Mouse (Mus musculus) cerebellum, adult 11 months (tissue): ENCODE results near the gene Foxn3.

ENCODE experiments used
- DNase-seq: peaks from one replicate; pipeline ENCODE4 v3.0.0; 2022

The Foxn3 gene

GRCm38 (mm10) chr12:99280291-99280690 lies 283.1 kb downstream of the Foxn3 start:
- no peak for DNase-seq

DNA sequence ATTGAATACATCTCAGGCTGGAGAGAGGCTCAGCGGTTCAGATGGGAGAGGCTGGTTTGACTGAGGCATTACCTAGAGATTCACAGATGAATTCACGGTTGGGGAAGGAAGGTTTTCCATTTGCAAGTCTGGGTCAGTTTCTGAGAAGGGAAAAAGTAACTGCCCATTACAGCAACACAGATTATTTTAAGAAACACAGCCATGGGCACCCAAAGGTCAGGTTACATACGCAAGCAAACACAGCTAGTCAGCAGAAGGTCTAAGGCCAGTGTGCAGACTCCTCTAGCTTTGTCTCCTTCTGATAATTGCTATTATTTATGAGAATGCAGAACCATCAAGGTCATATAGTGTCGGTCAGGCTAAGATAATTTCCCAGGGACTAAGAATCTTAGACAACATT lies 284.0 kb downstream of the Foxn3 start:
- no peak for DNase-seq

DNA sequence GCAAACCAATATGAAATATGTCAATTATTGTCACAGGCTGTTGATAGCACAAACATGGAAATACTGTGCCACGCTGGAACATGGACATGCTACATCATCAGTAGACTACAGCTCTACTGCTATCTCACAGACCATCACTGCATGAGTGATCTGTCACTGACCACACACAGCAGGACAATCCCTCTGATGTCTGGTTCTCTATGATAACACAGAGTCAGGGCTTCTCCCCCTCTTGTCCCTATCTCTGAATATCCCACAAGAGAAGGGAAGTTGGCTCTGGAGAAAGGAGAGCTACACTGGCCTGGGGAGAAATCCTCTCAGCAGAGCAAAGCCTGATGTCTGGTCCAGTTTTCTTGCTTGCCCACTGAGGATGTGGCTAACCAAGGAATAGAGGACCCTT lies 288.8 kb downstream of the Foxn3 start:
- DNase-seq = no peak

DNA sequence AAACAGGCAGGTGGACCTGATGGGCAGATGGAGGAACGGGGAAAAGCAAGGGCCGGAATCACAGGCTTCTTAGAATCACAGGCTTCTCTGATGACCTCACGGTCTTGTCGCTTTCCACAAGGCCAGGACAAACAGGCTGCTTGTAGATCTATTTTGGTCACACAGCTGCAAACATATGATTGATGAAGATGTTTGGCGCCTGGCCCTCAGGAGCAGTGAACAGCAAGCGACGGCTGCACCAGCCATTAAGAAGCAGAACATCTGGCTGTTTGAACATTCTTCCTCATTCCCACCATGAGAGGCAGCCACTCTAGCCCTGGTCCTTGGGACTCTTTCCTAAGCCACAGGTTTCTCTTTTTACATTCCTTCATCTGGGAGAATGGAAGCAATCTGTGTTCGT lies 294.0 kb downstream of the Foxn3 start:
- DNase-seq = no peak

- DNase-seq = no peak
Measured at GRCm38 (mm10) chr12:99268954-99269353, 294.4 kb downstream of the Foxn3 start.

DNA sequence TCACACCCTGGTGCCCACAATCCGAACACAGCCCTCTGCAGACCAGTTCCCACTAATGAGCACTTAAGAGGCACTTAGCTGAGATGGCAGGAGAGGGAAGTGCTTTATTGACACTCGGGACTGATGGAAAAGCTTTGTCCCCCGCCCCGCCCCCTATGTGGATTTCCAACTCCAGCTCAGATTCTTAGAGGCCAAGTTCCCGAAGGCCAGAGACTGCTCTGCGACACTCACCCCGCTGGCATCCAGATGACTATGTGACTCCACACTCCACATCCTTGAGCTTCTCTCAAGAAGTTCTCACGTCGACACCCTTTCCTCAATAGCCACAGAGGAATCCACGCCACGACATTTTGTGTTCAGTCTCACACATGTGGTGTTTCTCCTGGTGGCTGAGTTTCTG lies 295.6 kb downstream of the Foxn3 start:
- DNase-seq = no peak

- no peak for DNase-seq
Measured at GRCm38 (mm10) chr12:99266434-99266833, 296.9 kb downstream of the Foxn3 start.

DNA sequence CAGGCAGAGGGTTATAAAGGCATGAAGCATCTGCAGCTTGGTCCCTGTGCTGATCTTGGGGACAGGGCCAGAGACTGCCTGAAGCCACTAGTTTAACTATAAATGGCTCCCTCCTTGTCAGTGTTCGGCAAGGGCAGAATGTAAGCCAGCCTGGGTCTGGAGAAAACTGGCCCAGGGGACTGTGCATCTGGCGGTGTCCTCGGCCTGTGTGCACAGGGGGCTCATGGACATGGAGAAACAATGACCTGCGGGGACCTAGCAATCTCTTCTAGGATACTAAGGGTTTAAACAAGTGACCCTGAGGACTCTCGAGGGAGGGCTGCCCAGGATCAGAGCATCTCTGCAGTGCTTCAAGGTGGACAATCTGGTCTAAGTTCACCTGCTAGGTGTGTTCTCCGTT lies 297.6 kb downstream of the Foxn3 start:
- no peak for DNase-seq

DNA sequence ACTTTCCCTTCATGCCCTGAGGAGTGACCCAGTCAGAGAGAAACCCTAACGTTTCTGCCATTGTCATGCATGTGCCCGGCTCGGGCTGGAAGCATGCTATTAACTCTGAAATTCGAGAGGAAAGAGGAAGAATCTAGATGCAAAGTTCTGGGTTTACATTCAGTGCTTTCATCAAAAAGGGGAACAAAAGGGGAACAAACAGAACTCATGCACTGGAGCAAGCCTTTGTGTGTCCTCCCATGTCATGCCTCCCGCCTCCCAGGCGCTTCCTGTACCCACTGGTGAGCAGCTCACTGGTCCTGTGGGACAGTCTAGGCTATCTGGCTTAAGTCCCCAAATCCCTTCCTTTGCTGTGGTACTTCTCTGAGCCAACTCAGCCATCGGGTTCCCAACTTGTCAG lies 299.0 kb downstream of the Foxn3 start:
- DNase-seq = no peak

GRCm38 (mm10) chr12:99263592-99264335 lies 299.6 kb downstream of the Foxn3 start:
- DNase-seq = no peak

DNA sequence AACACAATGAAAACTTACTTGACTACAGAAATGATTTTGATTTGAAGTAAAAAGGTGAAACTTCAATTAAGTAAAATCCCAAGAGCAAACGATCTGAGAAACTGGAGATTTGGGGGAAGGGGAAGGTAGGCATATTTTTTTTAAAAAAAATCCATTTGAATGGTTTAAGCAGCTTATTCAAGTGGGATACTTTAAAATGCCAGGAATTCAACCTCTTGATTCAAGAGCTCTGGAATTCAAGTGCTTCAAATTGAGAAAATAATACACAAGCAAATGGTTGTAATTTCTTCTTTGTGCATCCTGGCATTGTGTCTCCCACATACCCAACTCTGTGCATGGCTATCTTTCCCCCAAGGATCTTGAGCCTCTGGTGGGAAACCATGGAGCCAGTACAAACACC lies 300.5 kb downstream of the Foxn3 start:
- no peak for DNase-seq

DNA sequence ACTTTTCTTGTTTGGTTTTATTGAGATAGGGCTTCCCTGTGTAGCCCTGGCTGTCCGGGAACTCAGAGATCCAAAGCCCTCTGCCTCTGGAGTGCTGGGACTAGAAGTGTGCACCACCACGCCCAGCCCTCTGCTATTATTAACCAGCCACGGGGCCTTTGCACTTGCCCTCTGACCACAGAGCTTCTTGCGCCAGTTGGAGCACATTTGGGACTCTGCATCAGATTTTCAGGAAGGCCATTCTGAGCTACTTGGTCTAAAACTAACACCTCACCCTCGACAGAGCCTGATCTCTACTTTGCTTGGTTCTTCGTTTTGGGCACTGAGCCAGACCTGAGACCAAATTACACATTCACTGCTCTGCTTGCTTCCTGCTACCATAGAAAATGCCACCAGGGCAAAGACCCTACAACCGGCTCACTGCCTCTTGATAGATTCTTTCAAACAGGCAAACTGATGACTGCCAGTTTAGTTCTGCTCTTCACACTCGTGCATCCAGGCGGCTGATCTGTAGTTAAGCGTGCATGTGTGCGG lies 301.2 kb downstream of the Foxn3 start:
- no peak for DNase-seq

DNA sequence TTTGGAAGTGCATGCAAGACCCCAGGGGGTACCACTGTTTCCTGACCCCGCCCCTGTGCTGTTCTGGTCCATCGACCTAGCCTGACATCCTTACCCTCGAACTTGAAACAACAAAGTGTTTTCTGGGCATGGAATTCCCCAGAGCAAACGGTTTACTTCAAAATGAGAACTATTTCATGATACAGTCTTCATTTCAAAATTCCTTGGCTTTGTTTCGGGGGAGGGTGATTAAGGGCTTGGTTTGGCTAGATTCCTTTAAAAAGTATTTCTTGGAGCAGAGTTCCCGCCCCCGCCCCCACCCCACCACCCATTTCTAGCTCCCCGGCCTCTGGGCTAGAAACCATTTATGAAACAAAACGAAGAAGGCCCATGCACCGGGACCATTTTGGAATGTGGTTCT lies 303.2 kb downstream of the Foxn3 start:
- DNase-seq = no peak

- DNase-seq = no peak
Measured at GRCm38 (mm10) chr12:99257570-99257969, 305.8 kb downstream of the Foxn3 start.

DNA sequence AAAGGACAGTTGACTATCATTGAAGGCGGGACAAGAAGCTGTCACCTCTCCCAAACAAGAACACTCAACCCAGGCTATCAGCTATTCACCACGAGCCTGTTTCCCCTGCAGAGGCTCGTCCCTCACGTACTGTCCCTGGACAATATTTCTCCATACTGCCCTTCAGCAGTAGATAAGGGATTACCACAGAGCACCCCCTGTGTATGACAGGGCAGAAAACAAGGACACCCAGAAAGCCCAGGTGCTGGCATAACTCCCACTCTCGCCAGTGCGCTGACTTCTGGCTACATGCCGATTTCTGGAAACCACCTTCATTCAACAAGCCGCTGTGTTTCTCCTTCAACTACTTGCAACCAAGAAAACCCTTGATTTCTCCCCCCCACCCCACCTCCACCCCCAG lies 306.4 kb downstream of the Foxn3 start:
- DNase-seq = no peak

DNA sequence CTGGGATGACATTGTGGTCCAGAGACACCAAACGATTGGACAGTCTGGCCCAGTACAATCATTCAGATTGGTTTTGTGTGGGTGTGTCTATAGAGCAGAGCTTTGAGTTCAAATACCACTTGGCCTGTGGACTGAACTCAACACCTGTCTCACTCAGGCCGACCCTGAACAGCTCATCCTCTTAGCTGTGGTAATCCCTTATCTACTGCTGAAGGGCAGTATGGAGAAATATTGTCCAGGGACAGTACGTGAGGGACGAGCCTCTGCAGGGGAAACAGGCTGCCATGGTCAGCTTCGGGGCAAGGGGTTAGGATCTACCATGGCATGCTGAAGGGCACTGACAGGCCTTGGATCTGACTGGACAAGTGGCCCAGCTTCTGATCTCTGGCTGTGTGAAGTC lies 306.9 kb downstream of the Foxn3 start:
- DNase-seq = no peak

DNA sequence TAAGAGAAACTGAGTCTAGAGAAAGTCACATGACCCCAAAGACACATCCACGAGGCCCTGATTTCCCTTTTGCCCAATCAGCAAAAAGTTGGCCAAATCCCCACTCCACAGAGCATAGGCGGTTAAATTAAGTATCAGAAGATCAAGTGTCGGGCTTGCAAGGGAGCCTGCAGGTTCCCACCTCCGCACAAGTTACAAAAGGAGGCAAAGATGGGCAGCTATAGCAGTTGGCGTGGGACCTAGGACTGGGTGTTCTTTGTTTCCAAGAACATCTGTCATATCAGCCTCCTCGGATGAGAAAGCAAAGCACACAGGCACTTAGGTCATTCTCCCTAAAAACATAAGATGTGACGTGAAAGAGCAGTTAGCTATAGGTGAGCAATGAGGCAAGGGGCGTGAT lies 308.9 kb downstream of the Foxn3 start:
- DNase-seq = no peak

GRCm38 (mm10) chr12:99253562-99253961 lies 309.8 kb downstream of the Foxn3 start:
- no peak for DNase-seq

GRCm38 (mm10) chr12:99248606-99249005 lies 314.8 kb downstream of the Foxn3 start:
- DNase-seq = no peak

GRCm38 (mm10) chr12:99247939-99248338 lies 315.4 kb downstream of the Foxn3 start:
- no peak for DNase-seq

- peak; percentile 37 for DNase-seq
Measured at GRCm38 (mm10) chr12:99246984-99247746, 316.2 kb downstream of the Foxn3 start.

DNA sequence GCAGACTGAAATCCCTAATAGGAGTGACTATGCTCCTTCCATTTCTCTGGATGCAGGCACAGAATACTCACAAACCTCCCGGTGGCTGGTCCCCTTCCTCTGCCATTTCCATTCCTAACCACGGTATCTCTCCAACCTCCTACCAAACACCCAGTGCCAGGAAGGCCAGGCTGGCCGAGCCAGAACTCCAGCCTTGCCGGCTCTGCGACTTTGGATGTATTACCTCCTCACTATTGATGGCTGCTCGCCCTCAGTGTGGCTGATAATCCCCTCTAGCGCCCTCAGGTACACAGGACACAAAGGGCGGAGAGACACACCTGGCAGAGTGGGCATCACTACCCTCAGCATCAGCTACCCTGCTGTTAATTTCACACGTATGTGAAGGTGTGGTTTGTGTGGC lies 318.7 kb downstream of the Foxn3 start:
- peak; percentile 33 for DNase-seq

GRCm38 (mm10) chr12:99244264-99244663 lies 319.1 kb downstream of the Foxn3 start:
- no peak for DNase-seq

- DNase-seq = no peak
Measured at GRCm38 (mm10) chr12:99243316-99243715, 320.1 kb downstream of the Foxn3 start.
